Mouse (Mus musculus) megakaryocyte, adult 5-6 weeks (primary cell): ENCODE results near the gene Gm38100. TPM values are rescaled to one million over a fixed set of nuclear protein-coding genes. Genes with fewer than 3 reads are reported as not detected.

Experiments used
- ATAC-seq: 2 replicates; pipeline ENCODE4 v1.8.0; 2016; ENCODE audit warnings: mild to moderate bottlenecking, inconsistent platforms; ENCODE audit not compliant: poor library complexity, severe bottlenecking
- total RNA-seq, 2 experiments: library from RNA; stranded (forward) in 1 of 2; stranded (reverse) in 1 of 2; fragments of 153-499, 151-499 nt in 1 of 2; fragments of 221-1000, 200-1000 nt in 1 of 2; gene quantifications; 2 replicates each; pipeline versions ENCODE4 v1.2.3 to v1.2.4; 2015 to 2017

Gene Gm38100
- total RNA-seq, 2 experiments from 2014 or later, result not detected

DNA sequence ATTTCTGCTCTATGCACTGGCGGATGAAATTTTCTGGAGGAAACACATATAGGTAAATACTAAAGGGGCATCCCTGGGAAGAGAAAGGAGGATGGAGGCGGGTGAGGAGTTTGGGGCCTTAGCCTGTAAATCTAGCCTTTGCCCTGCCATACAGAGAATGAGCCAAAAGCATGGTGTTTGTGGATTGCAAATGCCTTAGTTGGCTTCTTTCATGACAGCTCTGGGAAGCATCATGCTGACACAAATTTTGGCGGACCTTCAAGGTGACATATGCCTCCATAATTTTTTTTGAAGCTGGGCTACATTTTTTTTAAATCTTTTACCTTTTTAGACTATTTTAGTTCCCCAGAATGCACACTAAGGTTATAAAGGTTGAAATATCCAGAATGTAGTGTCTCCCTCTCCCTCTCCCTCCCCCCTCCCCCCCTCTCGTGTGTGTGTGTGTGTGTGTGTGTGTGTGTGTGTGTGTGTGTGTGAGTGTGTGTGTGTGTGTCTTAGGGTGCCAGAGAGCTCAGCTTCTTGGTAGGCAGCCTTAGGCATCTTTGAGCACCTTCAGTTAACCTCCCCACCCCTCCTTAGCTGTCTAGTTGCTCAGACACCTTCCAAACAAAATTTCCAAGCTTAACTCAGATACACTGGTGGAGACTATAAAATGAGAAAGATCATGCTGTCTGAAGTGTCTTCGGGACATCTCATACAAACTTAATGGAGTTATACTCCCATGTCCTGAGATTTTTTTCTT is 47.0 kb downstream of the Gm38100 start:
- ATAC-seq, result no peak

DNA sequence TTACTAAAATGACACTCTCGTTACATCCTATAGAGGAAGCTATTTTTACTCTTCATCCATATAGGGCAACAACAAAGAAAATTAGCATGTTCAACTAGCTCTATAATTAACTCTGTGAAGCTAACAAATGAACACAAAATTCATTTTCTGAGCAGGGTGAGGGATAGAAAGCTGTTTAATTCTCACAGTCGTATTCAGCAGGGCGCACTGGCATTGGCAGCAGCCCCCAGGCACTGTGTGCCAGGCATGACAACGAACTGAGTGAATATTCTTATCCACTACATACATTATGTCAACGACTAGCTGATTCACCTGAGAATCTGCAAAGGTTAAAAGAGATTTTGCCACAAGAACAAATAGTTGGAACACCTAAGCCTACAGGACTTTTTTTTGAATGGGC is 50.6 kb downstream of the Gm38100 start:
- no peak for ATAC-seq

Other genes with a start within 250 kb of the Gm38100 start
- 1.5 and 1.9 TPM in 2 replicates for gene Opn3, start 227.6 kb upstream of the Gm38100 start, total RNA-seq (2015)
- 0.37 and 1.7 TPM in 2 replicates for gene Opn3, start 227.6 kb upstream of the Gm38100 start, total RNA-seq (2017)
- gene Chml, start 227.4 kb upstream of the Gm38100 start, total RNA-seq (2015), result 14.2 and 17.0 TPM in 2 replicates
- gene Chml, start 227.4 kb upstream of the Gm38100 start, total RNA-seq (2017), result 28.4 and 38.1 TPM in 2 replicates
- not detected in 2 replicates for gene Wdr64, start 221.7 kb upstream of the Gm38100 start, total RNA-seq (2015)
- gene Wdr64, start 221.7 kb upstream of the Gm38100 start, total RNA-seq (2017), result not detected in 2 replicates
- 22.8 and 27.0 TPM in 2 replicates for gene Exo1, start 39.7 kb upstream of the Gm38100 start, total RNA-seq (2015)
- gene Exo1, start 39.7 kb upstream of the Gm38100 start, total RNA-seq (2017), result 16.3 and 20.8 TPM in 2 replicates
- gene Rbm8a2, start 58.8 kb downstream of the Gm38100 start, total RNA-seq (2015), result 0.16 and 0.20 TPM in 2 replicates
- gene Rbm8a2, start 58.8 kb downstream of the Gm38100 start, total RNA-seq (2017), result 0.20 and 0.26 TPM in 2 replicates